Mouse (Mus musculus): ENCODE data around the gene Cdc27. TPM values are rescaled to one million over a fixed set of nuclear protein-coding genes. Genes with fewer than 3 reads are reported as not detected.
A peak's percentile ranks its signal among the peaks of the same experiment; 100 is the strongest.

Cdc27 gene
- polyA plus RNA-seq, 1 experiment: 23.8 TPM

GRCm38 (mm10) chr11:104525935-104526334 lies 24.5 kb downstream of the Cdc27 start:
- Histone ChIP-seq H3K4me3 (ENCODE audit: insufficient read depth, low read length) (no peak overlapping the region), H3K27ac (ENCODE audit: insufficient read depth, low read length) (no peak overlapping the region), H3K4me1 (ENCODE audit: control insufficient read depth, insufficient read depth, low read length) (peaks cover 5% of the 10 kb centered on the region)
- TF ChIP-seq POLR2A (IDR thresholded peaks at IDR 0.05; ENCODE audit: extremely low read depth, insufficient read depth, low read length): no peak
- TF ChIP-seq CTCF (IDR thresholded peaks at IDR 0.05; ENCODE audit: extremely low read depth, insufficient read depth, low read length): no peak

DNA sequence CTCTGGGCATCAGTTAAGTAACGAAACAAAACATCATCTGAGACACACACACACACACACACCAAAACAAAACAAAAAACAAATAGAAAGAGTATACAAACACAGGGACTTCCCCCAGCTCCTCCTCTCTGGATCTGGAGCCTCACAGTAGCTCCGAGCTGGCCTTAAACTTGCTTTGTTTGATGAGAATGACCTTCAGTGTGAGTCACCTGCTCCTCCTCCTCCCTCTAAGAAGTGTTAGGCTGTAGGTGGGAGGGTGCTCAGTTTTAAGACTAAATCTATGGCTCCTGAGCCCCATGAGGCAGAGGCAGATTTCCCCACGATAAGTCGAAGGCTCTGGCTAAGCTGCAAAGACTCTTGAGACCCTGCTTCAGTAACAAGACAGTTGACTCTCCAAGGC lies 38.0 kb downstream of the Cdc27 start:
- Histone ChIP-seq H3K27ac (ENCODE audit: insufficient read depth, low read length) (no peak overlapping the region), H3K4me3 (ENCODE audit: insufficient read depth, low read length) (no peak overlapping the region), H3K4me1 (ENCODE audit: control insufficient read depth, insufficient read depth, low read length) (no peaks in the 10 kb centered on the region)
- TF ChIP-seq POLR2A (IDR thresholded peaks at IDR 0.05; ENCODE audit: extremely low read depth, insufficient read depth, low read length): no peak
- TF ChIP-seq CTCF (IDR thresholded peaks at IDR 0.05; ENCODE audit: extremely low read depth, insufficient read depth, low read length): no peak

GRCm38 (mm10) chr11:104510606-104511005 lies 39.8 kb downstream of the Cdc27 start:
- H3K27ac ChIP-seq (ENCODE audit: insufficient read depth, low read length): no peak overlapping the region
- peak; percentile 49 for TF ChIP-seq CTCF (IDR thresholded peaks at IDR 0.05; ENCODE audit: extremely low read depth, insufficient read depth, low read length)
- no peak for TF ChIP-seq POLR2A (IDR thresholded peaks at IDR 0.05; ENCODE audit: extremely low read depth, insufficient read depth, low read length)
- no peaks in the 10 kb centered on the region for H3K4me1 ChIP-seq (ENCODE audit: control insufficient read depth, insufficient read depth, low read length)

DNA sequence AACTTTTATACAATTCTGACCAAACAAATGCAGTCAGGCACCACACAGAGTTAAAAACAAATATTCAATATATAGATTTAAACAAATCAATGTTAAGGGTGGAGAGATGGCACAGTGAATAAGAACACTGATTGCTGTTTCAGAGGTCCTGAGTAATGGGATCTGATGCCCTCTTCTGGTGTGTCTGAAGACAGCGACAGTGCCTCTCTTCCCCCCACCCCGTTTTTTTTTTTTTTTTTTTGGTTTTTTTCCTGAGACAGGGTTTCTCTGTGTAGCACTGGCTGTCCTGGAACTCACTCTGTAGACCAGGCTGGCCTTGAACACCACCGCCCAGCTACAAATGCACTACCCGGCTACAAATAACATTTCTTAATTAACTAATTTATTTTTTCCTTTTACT lies 42.0 kb downstream of the Cdc27 start:
- no peak overlapping the region for H3K27ac ChIP-seq (ENCODE audit: insufficient read depth, low read length)
- no peak for TF ChIP-seq POLR2A (IDR thresholded peaks at IDR 0.05; ENCODE audit: extremely low read depth, insufficient read depth, low read length)
- H3K4me1 ChIP-seq (ENCODE audit: control insufficient read depth, insufficient read depth, low read length): no peaks in the 10 kb centered on the region
- no peak overlapping the region for H3K4me3 ChIP-seq (ENCODE audit: insufficient read depth, low read length)

More at GRCm38 (mm10) chr11:104510606-104511005, 39.8 kb downstream of the Cdc27 start:
- H3K4me3 ChIP-seq (ENCODE audit: insufficient read depth, low read length): no peak overlapping the region

GRCm38 (mm10) chr11:104488292-104488691 lies 62.1 kb downstream of the Cdc27 start:
- Histone ChIP-seq H3K27ac (ENCODE audit: insufficient read depth, low read length) (no peak overlapping the region), H3K4me1 (ENCODE audit: control insufficient read depth, insufficient read depth, low read length) (no peaks in the 10 kb centered on the region), H3K4me3 (ENCODE audit: insufficient read depth, low read length) (no peak overlapping the region)
- TF ChIP-seq POLR2A (IDR thresholded peaks at IDR 0.05; ENCODE audit: extremely low read depth, insufficient read depth, low read length) (no peak), CTCF (IDR thresholded peaks at IDR 0.05; ENCODE audit: extremely low read depth, insufficient read depth, low read length) (no peak)

DNA sequence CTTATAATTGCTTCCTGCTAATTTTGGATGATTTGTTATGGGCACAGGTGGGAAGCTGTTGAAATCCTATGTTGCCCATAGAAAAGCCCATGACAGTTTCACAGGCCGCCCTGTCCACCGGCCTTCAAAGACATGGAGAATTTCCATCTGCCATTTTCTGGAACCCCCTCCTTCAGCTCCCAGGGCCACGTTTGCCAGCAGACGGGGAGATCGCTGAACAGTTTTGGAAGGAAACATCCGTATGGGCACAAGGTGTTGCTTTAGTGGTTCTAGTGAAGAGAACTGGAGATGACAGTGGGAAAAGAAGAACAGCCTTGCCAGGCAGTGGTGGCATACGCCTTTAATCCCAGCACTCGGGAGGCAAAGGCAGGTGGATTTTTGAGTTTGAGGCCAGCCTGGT lies 68.4 kb downstream of the Cdc27 start:
- Histone ChIP-seq H3K4me3 (ENCODE audit: insufficient read depth, low read length) (no peak overlapping the region), H3K27ac (ENCODE audit: insufficient read depth, low read length) (no peak overlapping the region), H3K4me1 (ENCODE audit: control insufficient read depth, insufficient read depth, low read length) (no peaks in the 10 kb centered on the region)
- TF ChIP-seq CTCF (IDR thresholded peaks at IDR 0.05; ENCODE audit: extremely low read depth, insufficient read depth, low read length): no peak
- no peak for TF ChIP-seq POLR2A (IDR thresholded peaks at IDR 0.05; ENCODE audit: extremely low read depth, insufficient read depth, low read length)

GRCm38 (mm10) chr11:104479505-104479904 lies 70.9 kb downstream of the Cdc27 start:
- TF ChIP-seq POLR2A (IDR thresholded peaks at IDR 0.05; ENCODE audit: extremely low read depth, insufficient read depth, low read length) (no peak), CTCF (IDR thresholded peaks at IDR 0.05; ENCODE audit: extremely low read depth, insufficient read depth, low read length) (no peak)
- H3K4me3 ChIP-seq (ENCODE audit: insufficient read depth, low read length): no peak overlapping the region
- no peak overlapping the region for H3K27ac ChIP-seq (ENCODE audit: insufficient read depth, low read length)
- H3K4me1 ChIP-seq (ENCODE audit: control insufficient read depth, insufficient read depth, low read length): no peaks in the 10 kb centered on the region

DNA sequence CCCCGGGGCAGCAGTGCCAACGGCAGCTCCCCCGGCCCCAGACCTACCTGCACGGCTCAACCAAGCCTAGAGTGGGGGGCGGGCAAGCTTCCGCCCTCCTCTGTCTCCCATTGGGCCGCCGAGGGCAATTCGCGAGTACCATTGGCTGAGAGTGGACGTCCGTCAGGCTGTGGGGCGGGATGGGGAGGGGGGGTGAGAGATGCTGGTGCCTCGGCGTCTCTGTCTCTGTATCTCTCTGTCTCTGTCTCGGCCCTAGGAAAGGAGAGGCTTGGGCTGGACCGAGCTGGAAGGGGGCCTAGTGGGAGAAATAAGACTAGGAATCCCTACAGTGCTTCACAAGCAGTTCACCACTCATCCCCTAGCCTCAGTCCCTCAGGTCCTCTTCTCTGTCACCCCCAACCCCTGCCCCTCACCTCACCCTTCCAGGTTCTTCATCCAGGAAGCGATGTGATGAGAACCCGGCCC lies 81.0 kb downstream of the Cdc27 start:
- H3K4me3 ChIP-seq (ENCODE audit: insufficient read depth, low read length): peak overlapping the region; percentile 46
- peak; percentile 71 for TF ChIP-seq POLR2A (IDR thresholded peaks at IDR 0.05; ENCODE audit: extremely low read depth, insufficient read depth, low read length)
- TF ChIP-seq CTCF (IDR thresholded peaks at IDR 0.05; ENCODE audit: extremely low read depth, insufficient read depth, low read length): no peak
- H3K27ac ChIP-seq (ENCODE audit: insufficient read depth, low read length): no peak overlapping the region
- peaks cover 6% of the 10 kb centered on the region; the same call in 1 of the 2 replicates for H3K4me1 ChIP-seq (ENCODE audit: control insufficient read depth, insufficient read depth, low read length)

- no peak within 1 kb of the TSS for H3K27ac ChIP-seq (ENCODE audit: insufficient read depth, low read length)
- no peak for TF ChIP-seq CTCF (IDR thresholded peaks at IDR 0.05; ENCODE audit: extremely low read depth, insufficient read depth, low read length)
- TF ChIP-seq POLR2A (IDR thresholded peaks at IDR 0.05; ENCODE audit: extremely low read depth, insufficient read depth, low read length): no peak
These were observed 81.6 kb downstream of the Cdc27 start, which contains the start of gene Kansl1 for GRCm38 (mm10) chr11:104468751-104469268. TSS of gene Kansl1 (minus strand) at chr11:104468861.

GRCm38 (mm10) chr11:104467698-104468097 lies 82.7 kb downstream of the Cdc27 start:
- H3K4me3 ChIP-seq (ENCODE audit: insufficient read depth, low read length): peak overlapping the region; percentile 12; the same call in 1 of the 2 replicates
- peaks cover 7% of the 10 kb centered on the region; the same call in 1 of the 2 replicates for H3K4me1 ChIP-seq (ENCODE audit: control insufficient read depth, insufficient read depth, low read length)
- no peak overlapping the region for H3K27ac ChIP-seq (ENCODE audit: insufficient read depth, low read length)
- no peak for TF ChIP-seq CTCF (IDR thresholded peaks at IDR 0.05; ENCODE audit: extremely low read depth, insufficient read depth, low read length)
- no peak for TF ChIP-seq POLR2A (IDR thresholded peaks at IDR 0.05; ENCODE audit: extremely low read depth, insufficient read depth, low read length)

More at GRCm38 (mm10) chr11:104468751-104469268, 81.6 kb downstream of the Cdc27 start, which contains the start of gene Kansl1:
- Histone ChIP-seq H3K4me3 (ENCODE audit: insufficient read depth, low read length) (peak within 1 kb of the TSS; percentile 46), H3K4me1 (ENCODE audit: control insufficient read depth, insufficient read depth, low read length) (peaks cover 7% of the 10 kb centered on the region; the same call in 1 of the 2 replicates)
